Mouse (Mus musculus): ENCODE data around the gene Napb.
"Not testable (repeated sequence)": the region's sequence is repeated elsewhere in the genome, so short reads cannot be mapped to it uniquely, and the experiment has no call there.

Gene Napb

GRCm38 (mm10) chr2:148732327-148733000 lies at the start of gene Napb:
Napb (minus strand) TSS chr2:148732467.
- peak; percentile 97 for DNase-seq (ENCODE audit: low spot score)

- no peak for DNase-seq (ENCODE audit: low spot score)
Measured at GRCm38 (mm10) chr2:148781709-148782108, 49.4 kb upstream of the Napb start, which contains the start of gene 8030411F24Rik. 8030411F24Rik (plus strand) TSS chr2:148782009.

- DNase-seq (ENCODE audit: low spot score): not testable (repeated sequence)
Measured at GRCm38 (mm10) chr2:148771397-148771796, 39.1 kb upstream of the Napb start, which contains the start of gene Cst11. Cst11 (minus strand) TSS chr2:148771497.

- no peak for DNase-seq (ENCODE audit: low spot score)
Measured at GRCm38 (mm10) chr2:148763648-148764388, 31.6 kb upstream of the Napb start.

GRCm38 (mm10) chr2:148754310-148754846 lies 22.1 kb upstream of the Napb start:
- DNase-seq (ENCODE audit: low spot score): no peak

GRCm38 (mm10) chr2:148751893-148752813 lies 19.9 kb upstream of the Napb start:
- DNase-seq (ENCODE audit: low spot score): peak; percentile 96

- DNase-seq (ENCODE audit: low spot score): no peak
Measured at GRCm38 (mm10) chr2:148750058-148750457, 17.8 kb upstream of the Napb start, which contains the start of gene Cstl1. Cstl1 (plus strand) TSS chr2:148750358.

- DNase-seq (ENCODE audit: low spot score): no peak
Measured at GRCm38 (mm10) chr2:148743846-148744407, 11.7 kb upstream of the Napb start.

GRCm38 (mm10) chr2:148743001-148743400 lies 10.7 kb upstream of the Napb start:
- no peak for DNase-seq (ENCODE audit: low spot score)

GRCm38 (mm10) chr2:148731614-148732326 lies 497 bp downstream of the Napb start:
- peak; percentile 27 for DNase-seq (ENCODE audit: low spot score)

- no peak for DNase-seq (ENCODE audit: low spot score)
Measured at GRCm38 (mm10) chr2:148719271-148719995, 12.8 kb downstream of the Napb start.

- no peak for DNase-seq (ENCODE audit: low spot score)
Measured at GRCm38 (mm10) chr2:148717072-148717471, 15.2 kb downstream of the Napb start.

- no peak for DNase-seq (ENCODE audit: low spot score)
Measured at GRCm38 (mm10) chr2:148712326-148712725, 19.9 kb downstream of the Napb start.

GRCm38 (mm10) chr2:148707202-148707530 lies 25.1 kb downstream of the Napb start:
- DNase-seq (ENCODE audit: low spot score): no peak

- peak; percentile 60 for DNase-seq (ENCODE audit: low spot score)
Measured at GRCm38 (mm10) chr2:148706409-148707201, 25.7 kb downstream of the Napb start.

GRCm38 (mm10) chr2:148698571-148698970 lies 33.7 kb downstream of the Napb start:
- no peak for DNase-seq (ENCODE audit: low spot score)

GRCm38 (mm10) chr2:148690781-148691180 lies 41.5 kb downstream of the Napb start:
- no peak for DNase-seq (ENCODE audit: low spot score)

GRCm38 (mm10) chr2:148690291-148690690 lies 42.0 kb downstream of the Napb start:
- DNase-seq (ENCODE audit: low spot score): no peak

GRCm38 (mm10) chr2:148689444-148690140 lies 42.7 kb downstream of the Napb start:
- no peak for DNase-seq (ENCODE audit: low spot score)
